Mouse (Mus musculus): ENCODE measurements around the gene Klhl35. TPM values are rescaled to one million over a fixed set of nuclear protein-coding genes. Genes with fewer than 3 reads are reported as not detected.

Klhl35 gene
- 1 to 10 TPM; 4.2 to 4.3 TPM for polyA plus RNA-seq (2017; shearing (Covaris generic))

DNA sequence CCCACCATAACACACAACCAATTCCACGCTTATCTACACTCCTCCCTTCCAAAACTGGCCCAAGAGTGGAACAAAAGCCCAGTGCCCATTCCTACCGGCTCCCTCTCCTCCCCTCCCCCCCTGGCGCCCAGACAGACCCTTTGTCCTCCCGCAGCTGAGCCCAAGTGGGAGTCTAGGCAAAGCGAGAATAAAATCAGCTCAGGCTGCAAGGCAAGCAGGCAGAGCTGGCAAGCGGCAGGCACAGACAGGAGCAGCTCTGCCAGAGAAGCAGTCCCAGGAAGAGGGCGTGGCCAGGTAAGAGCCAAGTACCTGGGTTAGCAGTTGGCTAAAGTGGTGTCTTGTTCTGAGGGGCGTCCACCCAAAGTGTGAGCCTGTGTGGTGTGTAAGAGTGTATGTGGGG lies at the start of gene Klhl35:
Klhl35 (plus strand) TSS at position 194 of the 400 bp plus-strand sequence.

DNA sequence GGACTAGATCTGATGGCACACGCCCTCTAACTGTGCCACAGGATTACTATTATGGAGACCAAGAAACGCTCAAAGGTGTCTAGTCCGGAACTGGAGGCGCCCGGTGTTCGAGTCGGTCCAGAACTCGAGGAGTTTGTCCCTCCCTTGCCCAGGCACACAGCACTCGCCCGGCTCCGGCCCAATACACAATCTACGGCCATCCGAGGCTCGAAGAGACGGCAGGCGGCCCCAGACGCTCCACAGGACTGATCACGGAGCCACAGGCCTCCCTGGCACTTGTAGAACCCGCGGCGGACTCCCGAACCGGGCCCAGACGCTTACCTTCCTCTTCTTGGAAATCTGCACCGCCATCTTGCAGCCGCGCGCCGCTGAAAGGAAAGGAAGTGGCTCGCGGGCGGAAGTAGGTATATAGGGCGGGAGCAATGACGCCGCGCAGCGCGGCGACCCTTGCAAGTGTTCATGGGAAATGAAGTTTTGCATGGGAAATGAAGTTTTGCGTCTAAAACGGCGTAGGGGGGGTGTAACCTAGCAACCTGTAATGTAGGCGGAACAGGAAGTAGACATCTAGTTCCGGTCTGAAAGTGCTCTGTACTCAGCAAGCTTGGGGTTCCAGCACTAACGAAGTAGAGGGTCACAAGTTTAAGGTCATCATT lies 17.6 kb downstream of the Klhl35 start, which contains the start of gene Rps3:
Rps3 (minus strand) TSS at position 468 of the 653 bp plus-strand sequence.

Other genes starting within 250 kb of the Klhl35 start
- gene Mogat2, start 227.4 kb upstream of the Klhl35 start, polyA plus RNA-seq (2017; shearing (Covaris generic)), result under 1 TPM; 0.94 to 0.99 TPM
- 10 to 100 TPM; 28.9 to 33.9 TPM for gene Map6, start 198.6 kb upstream of the Klhl35 start, polyA plus RNA-seq (2017; shearing (Covaris generic))
- 1 to 10 TPM in 1 of 2 experiments, under 1 TPM in 1; 0.17 to 2.2 TPM for gene Serpinh1, start 112.8 kb upstream of the Klhl35 start, polyA plus RNA-seq (2017; shearing (Covaris generic))
- 10 to 100 TPM; 16.1 to 26.4 TPM for gene Gdpd5, start 84.6 kb upstream of the Klhl35 start, polyA plus RNA-seq (2017; shearing (Covaris generic))
- gene Rps3, start 17.7 kb downstream of the Klhl35 start, polyA plus RNA-seq (2017; shearing (Covaris generic)), result 1,000 to 10,000 TPM; 1,139 to 1,228 TPM
- 10 to 100 TPM; 12.5 to 15.5 TPM for gene Arrb1, start 69.5 kb downstream of the Klhl35 start, polyA plus RNA-seq (2017; shearing (Covaris generic))
- gene Tpbgl, start 161.1 kb downstream of the Klhl35 start, polyA plus RNA-seq (2017; shearing (Covaris generic)), result 1 to 10 TPM; 2.3 to 2.8 TPM
- gene Slco2b1, start 245.3 kb downstream of the Klhl35 start, polyA plus RNA-seq (2017; shearing (Covaris generic)), result not detected